Mouse (Mus musculus): ENCODE results near the gene Dcxr. TPM values are rescaled to one million over a fixed set of nuclear protein-coding genes. Genes with fewer than 3 reads are reported as not detected.

Dcxr gene
- total and polyA plus RNA-seq, 3 experiments: 12.2 to 14.1 TPM; not detected in 1

GRCm38 (mm10) chr11:120728530-120729240, 1.6 kb upstream of the Dcxr start:
- Histone ChIP-seq H3K27me3 (ENCODE audit: control insufficient read depth in 1 of 2, insufficient read depth in 2 of 2, low read length in 2 of 2) (no peaks in the 10 kb centered on the region; a peak in 1 of 4 replicates), H3K9me3 (replicated peaks; ENCODE audit: insufficient read depth, low read length) (no peaks in the 10 kb centered on the region), H3K36me3 (ENCODE audit: control insufficient read depth in 1 of 2, insufficient read depth in 2 of 2, low read length in 2 of 2) (no peaks in the 10 kb centered on the region), H3K9ac (ENCODE audit: control insufficient read depth, low read depth, low read length, poor library complexity, severe bottlenecking) (no peak overlapping the region), H3K27ac (ENCODE audit: control insufficient read depth, low read depth, low read length) (no peak overlapping the region), H3K4me1 (ENCODE audit: control insufficient read depth in 1 of 2, insufficient read depth in 2 of 2, low read length in 2 of 2) (peaks cover 0 to 4% of the 10 kb centered on the region in 2 experiments; a peak in 1 of 4 replicates), H3K4me3 (ENCODE audit: control insufficient read depth in 1 of 2, insufficient read depth in 1 of 2, low read depth in 2 of 2, low read length in 2 of 2) (no peak overlapping the region), H3K79me2 (ENCODE audit: control insufficient read depth, insufficient read depth, low read length, poor library complexity) (no peaks in the 10 kb centered on the region)
- no peak for TF ChIP-seq POLR2AphosphoS2 (IDR thresholded peaks at IDR 0.05; ENCODE audit: low read length)
- no peak for DNase-seq (ENCODE audit: low read depth, low spot score)

- TF ChIP-seq SIN3A (IDR thresholded peaks at IDR 0.05; ENCODE audit: low read length) (no peak), MXI1 (IDR thresholded peaks at IDR 0.05; ENCODE audit: low read depth, low read length) (no peak), RCOR1 (IDR thresholded peaks at IDR 0.05; ENCODE audit: low read depth, low read length) (no peak), CHD1 (IDR thresholded peaks at IDR 0.05; ENCODE audit: low read depth, low read length) (no peak), SMC3 (IDR thresholded peaks at IDR 0.05; ENCODE audit: low read depth, low read length) (no peak), MYC (IDR thresholded peaks at IDR 0.05; ENCODE audit: low read depth, low read length) (no peak), MYB (IDR thresholded peaks at IDR 0.05; ENCODE audit: low read depth, low read length) (no peak), MEF2A (IDR thresholded peaks at IDR 0.05; ENCODE audit: extremely low read depth, insufficient replicate concordance, low read depth, low read length, poor library complexity, severe bottlenecking) (no peak), POLR2AphosphoS2 (IDR thresholded peaks at IDR 0.05; ENCODE audit: low read length) (no peak), KAT2A (conservative IDR thresholded peaks at IDR 0.05; ENCODE audit: low read depth, low read length) (no peak)
Observed at GRCm38 (mm10) chr11:120727564-120727963, 483 bp upstream of the Dcxr start.

GRCm38 (mm10) chr11:120726243-120727168, 575 bp downstream of the Dcxr start:
- peaks cover 0 to 4% of the 10 kb centered on the region in 2 experiments; a peak in 1 of 4 replicates for H3K4me1 ChIP-seq (ENCODE audit: control insufficient read depth in 1 of 2, insufficient read depth in 2 of 2, low read length in 2 of 2)

More at GRCm38 (mm10) chr11:120727564-120727963, 483 bp upstream of the Dcxr start:
- H3K27ac ChIP-seq (ENCODE audit: control insufficient read depth, low read depth, low read length): no peak overlapping the region
- no peaks in the 10 kb centered on the region; a peak in 1 of 4 replicates for H3K27me3 ChIP-seq (ENCODE audit: control insufficient read depth in 1 of 2, insufficient read depth in 2 of 2, low read length in 2 of 2)
- H3K9me3 ChIP-seq (replicated peaks; ENCODE audit: insufficient read depth, low read length): no peaks in the 10 kb centered on the region
- peak overlapping the region; percentile 21; the same call in 1 of the 2 replicates for H3K9ac ChIP-seq (ENCODE audit: control insufficient read depth, low read depth, low read length, poor library complexity, severe bottlenecking)
- H3K79me2 ChIP-seq (ENCODE audit: control insufficient read depth, insufficient read depth, low read length, poor library complexity): no peaks in the 10 kb centered on the region
- H3K36me3 ChIP-seq (ENCODE audit: control insufficient read depth in 1 of 2, insufficient read depth in 2 of 2, low read length in 2 of 2): no peaks in the 10 kb centered on the region
- H3K4me3 ChIP-seq (ENCODE audit: control insufficient read depth in 1 of 2, insufficient read depth in 1 of 2, low read depth in 2 of 2, low read length in 2 of 2): peak overlapping the region; percentile 34 to 92; a peak in 2 of 4 replicates
- H3K4me1 ChIP-seq (ENCODE audit: control insufficient read depth in 1 of 2, insufficient read depth in 2 of 2, low read length in 2 of 2): peaks cover 0 to 4% of the 10 kb centered on the region in 2 experiments; a peak in 1 of 4 replicates
- no peak for DNase-seq (ENCODE audit: low read depth, low spot score)

More at GRCm38 (mm10) chr11:120726243-120727168, 575 bp downstream of the Dcxr start:
- H3K36me3 ChIP-seq (ENCODE audit: control insufficient read depth in 1 of 2, insufficient read depth in 2 of 2, low read length in 2 of 2): no peaks in the 10 kb centered on the region
- peak overlapping the region; percentile 92 for H3K4me3 ChIP-seq (ENCODE audit: control insufficient read depth in 1 of 2, insufficient read depth in 1 of 2, low read depth in 2 of 2, low read length in 2 of 2)
- peak overlapping the region; percentile 74 for H3K9ac ChIP-seq (ENCODE audit: control insufficient read depth, low read depth, low read length, poor library complexity, severe bottlenecking)
- no peaks in the 10 kb centered on the region for H3K79me2 ChIP-seq (ENCODE audit: control insufficient read depth, insufficient read depth, low read length, poor library complexity)
- TF ChIP-seq NELFE (IDR thresholded peaks at IDR 0.05; ENCODE audit: low read depth, low read length): 0 out of 2 replicates have a peak, but pooled peaks have one; percentile 35
- TF ChIP-seq USF2 (IDR thresholded peaks at IDR 0.05; ENCODE audit: borderline replicate concordance in 1 of 2, insufficient read depth in 1 of 2, low read depth in 1 of 2, low read length in 2 of 2): no peak
- TF ChIP-seq ZMIZ1 (IDR thresholded peaks at IDR 0.05; ENCODE audit: low read depth, low read length): 0 out of 2 replicates have a peak, but pooled peaks have one; percentile 41
- no peak for TF ChIP-seq ETS1 (IDR thresholded peaks at IDR 0.05; ENCODE audit: low read depth, low read length)
- no peak for TF ChIP-seq CHD1 (IDR thresholded peaks at IDR 0.05; ENCODE audit: low read depth, low read length)
- no peak for TF ChIP-seq MAX (IDR thresholded peaks at IDR 0.05; ENCODE audit: low read length)
- TF ChIP-seq GABPA (IDR thresholded peaks at IDR 0.05; ENCODE audit: low read depth, low read length): no peak
- no peak for TF ChIP-seq TCF12 (IDR thresholded peaks at IDR 0.05; ENCODE audit: low read depth, low read length)
- no peak for DNase-seq (ENCODE audit: low read depth, low spot score)
- no peaks in the 10 kb centered on the region for H3K27me3 ChIP-seq (ENCODE audit: control insufficient read depth in 1 of 2, insufficient read depth in 2 of 2, low read length in 2 of 2)
- no peaks in the 10 kb centered on the region for H3K9me3 ChIP-seq (replicated peaks; ENCODE audit: insufficient read depth, low read length)
- H3K27ac ChIP-seq (ENCODE audit: control insufficient read depth, low read depth, low read length): no peak overlapping the region

Measured in MEL (cell line).